Mouse (Mus musculus) kidney, adult 18-20 months (tissue): ENCODE measurements around the gene H2-Eb1.

ENCODE experiments used
- DNase-seq: peaks from one replicate; pipeline ENCODE4 v3.0.0; 2021

H2-Eb1 gene

GRCm38 (mm10) chr17:34305380-34306030, at the start of gene H2-Eb1:
H2-Eb1 (plus strand) TSS chr17:34305867.
- DNase-seq = peak; percentile 89

GRCm38 (mm10) chr17:34256501-34256900, 49.2 kb upstream of the H2-Eb1 start:
- no peak for DNase-seq

GRCm38 (mm10) chr17:34257594-34258375, 47.9 kb upstream of the H2-Eb1 start, which contains the start of gene H2-Ab1:
H2-Ab1 (plus strand) TSS chr17:34257689.
- peak; percentile 83 for DNase-seq

- no peak for DNase-seq
Measured at GRCm38 (mm10) chr17:34260551-34260950, 45.1 kb upstream of the H2-Eb1 start.

- DNase-seq = peak; percentile 69
Measured at GRCm38 (mm10) chr17:34261502-34261901, 44.2 kb upstream of the H2-Eb1 start.

- peak; percentile 77 for DNase-seq
Measured at GRCm38 (mm10) chr17:34263068-34263467, 42.6 kb upstream of the H2-Eb1 start.

GRCm38 (mm10) chr17:34263811-34264371, 41.8 kb upstream of the H2-Eb1 start:
- no peak for DNase-seq

GRCm38 (mm10) chr17:34264452-34265351, 41.0 kb upstream of the H2-Eb1 start:
- peak; percentile 10 for DNase-seq

GRCm38 (mm10) chr17:34268262-34268661, 37.4 kb upstream of the H2-Eb1 start:
- no peak for DNase-seq

- no peak for DNase-seq
Measured at GRCm38 (mm10) chr17:34268748-34269147, 36.9 kb upstream of the H2-Eb1 start.

- no peak for DNase-seq
Measured at GRCm38 (mm10) chr17:34269817-34270216, 35.9 kb upstream of the H2-Eb1 start.

GRCm38 (mm10) chr17:34270230-34270629, 35.4 kb upstream of the H2-Eb1 start:
- no peak for DNase-seq

GRCm38 (mm10) chr17:34270940-34271339, 34.7 kb upstream of the H2-Eb1 start:
- no peak for DNase-seq

- DNase-seq = no peak
Measured at GRCm38 (mm10) chr17:34272102-34272501, 33.6 kb upstream of the H2-Eb1 start.

GRCm38 (mm10) chr17:34280499-34281038, 25.1 kb upstream of the H2-Eb1 start:
- no peak for DNase-seq

- no peak for DNase-seq
Measured at GRCm38 (mm10) chr17:34281836-34282235, 23.8 kb upstream of the H2-Eb1 start.

- no peak for DNase-seq
Measured at GRCm38 (mm10) chr17:34285371-34285770, 20.3 kb upstream of the H2-Eb1 start.

- peak; percentile 57 for DNase-seq
Measured at GRCm38 (mm10) chr17:34285848-34286247, 19.8 kb upstream of the H2-Eb1 start.

GRCm38 (mm10) chr17:34286501-34286900, 19.2 kb upstream of the H2-Eb1 start:
- no peak for DNase-seq

- DNase-seq = no peak
Measured at GRCm38 (mm10) chr17:34286999-34287398, 18.7 kb upstream of the H2-Eb1 start.

- peak; percentile 86 for DNase-seq
Measured at GRCm38 (mm10) chr17:34287648-34288047, 18.0 kb upstream of the H2-Eb1 start, which contains the start of gene H2-Aa. H2-Aa (minus strand) TSS chr17:34287823.

- DNase-seq = no peak
Measured at GRCm38 (mm10) chr17:34288131-34288530, 17.5 kb upstream of the H2-Eb1 start.
